29 mouse cellular contexts compared by ENCODE assay signal in the genomic region with DNA sequence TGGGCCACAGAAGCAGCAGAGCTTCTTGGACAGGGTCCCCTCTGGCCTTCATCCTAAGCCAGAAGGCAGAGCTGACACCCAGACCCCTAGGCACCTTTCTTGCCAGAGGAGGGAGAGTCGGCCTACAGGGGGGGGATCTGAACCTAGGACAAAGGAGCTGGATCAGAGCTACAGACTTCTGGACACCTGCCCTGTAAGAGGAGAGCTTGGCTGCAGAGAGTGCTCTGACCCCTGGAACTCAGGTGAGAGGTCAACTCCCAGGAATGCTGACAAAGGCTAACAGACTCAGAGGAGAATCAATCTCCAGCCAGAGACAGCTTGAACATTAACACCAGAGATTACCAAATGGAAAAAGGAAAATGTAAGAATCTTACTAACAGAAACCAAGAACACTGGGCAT.
DNase-seq lines count a peak whose midpoint lies in the region; ATAC-seq lines count a peak whose summit lies in the region.
"Had no signal": no experiment of that assay in that cellular context is flagged by ENCODE, and none has a peak within 500 bp of the region (broad histone marks: within the 10 kb centered on the region; RNA-seq: fewer than 3 reads in every experiment).

No protein-coding gene starts in this region.

- H3K27ac ChIP-seq in kidney, embryonic 14.5 days (ENCODE audit: low read depth, low read length): no peak overlapping the region
- no peak overlapping the region for H3K27ac ChIP-seq in intestine, embryonic 15.5 days
- no peak overlapping the region for H3K27ac ChIP-seq in heart, embryonic 12.5 days (ENCODE audit: poor library complexity, severe bottlenecking)
- H3K27ac ChIP-seq: embryonic facial prominence, embryonic 10.5 days; embryonic facial prominence, embryonic 15.5 days; forebrain, embryonic 12.5 days; hindbrain, embryonic 10.5 days; hindbrain, embryonic 15.5 days; left cerebral cortex, adult 2 months; limb, embryonic 13.5 days; liver, embryonic 15.5 days; midbrain, embryonic 12.5 days; neural tube, embryonic 13.5 days had no signal

- ATAC-seq in kidney, embryonic 14.5 days (ENCODE audit: low FRiP score, low TSS enrichment): no peak
- no peak for ATAC-seq in intestine, embryonic 15.5 days
- ATAC-seq in heart, embryonic 12.5 days (ENCODE audit: insufficient number of reproducible peaks, low FRiP score): no peak
- ATAC-seq: activated CD4-positive, CD25-positive, alpha-beta regulatory T cell, adult 4 months; inflammation-experienced regulatory T-cells, adult 6 months had no signal

- 88% methylated on average over 1 of the region's 1 CpGs for WGBS in kidney, embryonic 14.5 days
- WGBS in intestine, embryonic 15.5 days: 65% methylated on average over 1 of the region's 1 CpGs
- 88% methylated on average over 1 of the region's 1 CpGs for WGBS in heart, embryonic 12.5 days

- H3K4me1 ChIP-seq in kidney, embryonic 14.5 days (ENCODE audit: control insufficient read depth, insufficient read depth, low read length): no peaks in the 10 kb centered on the region
- no peaks in the 10 kb centered on the region for H3K4me1 ChIP-seq in intestine, embryonic 15.5 days (replicated peaks)
- H3K4me1 ChIP-seq in heart, embryonic 12.5 days (replicated peaks): no peaks in the 10 kb centered on the region
- H3K4me1 ChIP-seq: embryonic facial prominence, embryonic 10.5 days; embryonic facial prominence, embryonic 15.5 days; forebrain, embryonic 12.5 days; hindbrain, embryonic 10.5 days; hindbrain, embryonic 15.5 days; limb, embryonic 13.5 days; liver, embryonic 15.5 days; megakaryocyte, embryonic 14.5 days; midbrain, embryonic 12.5 days; neural tube, embryonic 13.5 days had no signal

- H3K36me3 ChIP-seq in kidney, embryonic 14.5 days (ENCODE audit: control insufficient read depth, insufficient read depth, low read length): no peaks in the 10 kb centered on the region
- H3K36me3 ChIP-seq in intestine, embryonic 15.5 days: no peaks in the 10 kb centered on the region
- H3K36me3 ChIP-seq in heart, embryonic 12.5 days: no peaks in the 10 kb centered on the region
- H3K36me3 ChIP-seq: embryonic facial prominence, embryonic 10.5 days; embryonic facial prominence, embryonic 15.5 days; forebrain, embryonic 12.5 days; hindbrain, embryonic 10.5 days; hindbrain, embryonic 15.5 days; limb, embryonic 13.5 days; liver, embryonic 15.5 days; midbrain, embryonic 12.5 days; neural tube, embryonic 13.5 days had no signal

- no peak overlapping the region for H3K9ac ChIP-seq in kidney, embryonic 14.5 days (ENCODE audit: low read depth, low read length)
- no peak overlapping the region for H3K9ac ChIP-seq in intestine, embryonic 15.5 days
- no peak overlapping the region for H3K9ac ChIP-seq in heart, embryonic 12.5 days
- H3K9ac ChIP-seq: embryonic facial prominence, embryonic 15.5 days; forebrain, embryonic 12.5 days; hindbrain, embryonic 15.5 days; limb, embryonic 13.5 days; liver, embryonic 15.5 days; midbrain, embryonic 12.5 days; neural tube, embryonic 13.5 days had no signal

- H3K4me3 ChIP-seq in kidney, embryonic 14.5 days (ENCODE audit: low read length): no peak overlapping the region
- no peak overlapping the region for H3K4me3 ChIP-seq in intestine, embryonic 15.5 days (replicated peaks)
- H3K4me3 ChIP-seq in heart, embryonic 12.5 days: no peak overlapping the region
- H3K4me3 ChIP-seq: embryonic facial prominence, embryonic 10.5 days; embryonic facial prominence, embryonic 15.5 days; forebrain, embryonic 12.5 days; hindbrain, embryonic 10.5 days; hindbrain, embryonic 15.5 days; left cerebral cortex, adult 2 months; limb, embryonic 13.5 days; liver, embryonic 15.5 days; megakaryocyte, embryonic 14.5 days; midbrain, embryonic 12.5 days; neural tube, embryonic 13.5 days had no signal

- H3K4me2 ChIP-seq in kidney, embryonic 14.5 days (replicated peaks; ENCODE audit: low read depth, low read length): no peak overlapping the region
- H3K4me2 ChIP-seq in intestine, embryonic 15.5 days (replicated peaks): no peak overlapping the region
- no peak overlapping the region for H3K4me2 ChIP-seq in heart, embryonic 12.5 days
- H3K4me2 ChIP-seq: embryonic facial prominence, embryonic 15.5 days; forebrain, embryonic 12.5 days; hindbrain, embryonic 15.5 days; limb, embryonic 13.5 days; liver, embryonic 15.5 days; midbrain, embryonic 12.5 days; neural tube, embryonic 13.5 days had no signal

- H3K27me3 ChIP-seq in kidney, embryonic 14.5 days (ENCODE audit: control insufficient read depth, insufficient read depth, low read length): no peaks in the 10 kb centered on the region
- H3K27me3 ChIP-seq in intestine, embryonic 15.5 days (replicated peaks): no peaks in the 10 kb centered on the region
- no peaks in the 10 kb centered on the region for H3K27me3 ChIP-seq in heart, embryonic 12.5 days (replicated peaks)
- H3K27me3 ChIP-seq: CH12.LX; embryonic facial prominence, embryonic 15.5 days; forebrain, embryonic 12.5 days; hindbrain, embryonic 15.5 days; limb, embryonic 13.5 days; liver, embryonic 15.5 days; megakaryocyte, embryonic 14.5 days; midbrain, embryonic 12.5 days; neural tube, embryonic 13.5 days had no signal

- DNase-seq in kidney, adult 11 months: peak; percentile 86
- peak; percentile 81 to 86 for DNase-seq in kidney, adult 8-10 months
- peak; percentile 40 for DNase-seq in kidney, postnatal 10 days
- peak; percentile 38 for DNase-seq in yolk sac, embryonic 10.5 days (ENCODE audit: low spot score)
- DNase-seq: adrenal gland, adult 8-10 months; cerebellum, adult 8-10 months; cerebellum, postnatal 25 days; gastrocnemius, postnatal 10 days; heart, postnatal 14 days; layer of hippocampus, adult 9-11 months; lung, postnatal 36 days; thymus, postnatal 4 days had no signal

- H3K9me3 ChIP-seq in kidney, embryonic 14.5 days (ENCODE audit: control insufficient read depth, low read length): no peaks in the 10 kb centered on the region
- H3K9me3 ChIP-seq in intestine, embryonic 15.5 days: no peaks in the 10 kb centered on the region
- H3K9me3 ChIP-seq in heart, embryonic 12.5 days (replicated peaks): no peaks in the 10 kb centered on the region
- H3K9me3 ChIP-seq: embryonic facial prominence, embryonic 10.5 days; embryonic facial prominence, embryonic 15.5 days; forebrain, embryonic 12.5 days; hindbrain, embryonic 10.5 days; hindbrain, embryonic 15.5 days; limb, embryonic 13.5 days; liver, embryonic 15.5 days; midbrain, embryonic 12.5 days; neural tube, embryonic 13.5 days had no signal
